Mouse (Mus musculus) bone marrow, adult 2 months (tissue): ENCODE data around the gene Magohb. TPM values are rescaled to one million over a fixed set of nuclear protein-coding genes. Genes with fewer than 3 reads are reported as not detected.
"Not testable (repeated sequence)": the region's sequence is repeated elsewhere in the genome, so short reads cannot be mapped to it uniquely, and the experiment has no call there.

Experiments
- H3K27ac ChIP-seq: fragments of 200-500 bp; 2 replicates; pipeline ENCODE4 v1.5.1; 2012; ENCODE audit warnings: low read depth, mild to moderate bottlenecking, control low read depth, inconsistent platforms, low read length; ENCODE audit not compliant: control insufficient read depth, poor library complexity, insufficient read depth
- H3K4me1 ChIP-seq: fragments of 200-500 bp; 2 replicates; pipeline ENCODE4 v1.6.1; 2011; ENCODE audit warnings: low read length; ENCODE audit not compliant: control insufficient read depth, insufficient read depth
- H3K4me3 ChIP-seq: fragments of 200-500 bp; replicated peaks from 2 replicates; pipeline ENCODE3; 2011; ENCODE audit warnings: mild to moderate bottlenecking, low read depth, low read length, control low read depth; ENCODE audit not compliant: control insufficient read depth
- CTCF ChIP-seq: fragments of 200-500 bp; IDR thresholded peaks from 2 replicates; pipeline ENCODE4 v1.5.1; 2011; ENCODE audit warnings: low read length, control low read depth; ENCODE audit not compliant: control insufficient read depth, insufficient read depth
- POLR2A ChIP-seq: fragments of 200-500 bp; IDR thresholded peaks from 2 replicates; pipeline ENCODE4 v1.6.1; 2011; ENCODE audit warnings: low read depth, mild to moderate bottlenecking, control low read depth, low read length, borderline replicate concordance; ENCODE audit not compliant: control insufficient read depth
- WGBS: fragments of 180-500 bp; shearing (Covaris S2); methylation state at CpG from one replicate; pipeline ENCODE4 v1.1.7; 2018; 5-methylcytosine and 5-hydroxymethylcytosine counted together
- polyA plus RNA-seq: library from polyadenylated mRNA; stranded (reverse); fragments of >200 nt; gene quantifications from 2 replicates; pipeline ENCODE4 v1.2.4, GENCODE M21; 2011; ENCODE audit warnings: low replicate concordance; ENCODE audit not compliant: missing spikeins, insufficient read depth, insufficient read length

The Magohb gene
- polyA plus RNA-seq, 1 experiment: 17.4 TPM

GRCm38 (mm10) chr6:131304776-131305175 lies 11.7 kb upstream of the Magohb start:
- 73% methylated on average over 3 of the region's 3 CpGs for WGBS
- Histone ChIP-seq H3K27ac (no peak overlapping the region), H3K4me3 (no peak overlapping the region), H3K4me1 (no peaks in the 10 kb centered on the region)
- no peak for TF ChIP-seq POLR2A
- TF ChIP-seq CTCF: no peak

GRCm38 (mm10) chr6:131298531-131298930 lies 5.5 kb upstream of the Magohb start:
- no peaks in the 10 kb centered on the region for H3K4me1 ChIP-seq
- TF ChIP-seq POLR2A (no peak), CTCF (no peak)
- no peak overlapping the region for H3K4me3 ChIP-seq
- H3K27ac ChIP-seq: no peak overlapping the region

- Histone ChIP-seq H3K27ac (no peak overlapping the region), H3K4me1 (no peaks in the 10 kb centered on the region), H3K4me3 (no peak overlapping the region)
- 84% methylated on average over 5 of the region's 5 CpGs for whole genome bisulfite sequencing
- no peak for TF ChIP-seq CTCF
Measured at GRCm38 (mm10) chr6:131294435-131295112, 1.5 kb upstream of the Magohb start.

GRCm38 (mm10) chr6:131293916-131294315 lies 872 bp upstream of the Magohb start:
- no peak for TF ChIP-seq CTCF
- no peak for TF ChIP-seq POLR2A
- H3K4me3 ChIP-seq: no peak overlapping the region
- no peak overlapping the region for H3K27ac ChIP-seq
- no peaks in the 10 kb centered on the region for H3K4me1 ChIP-seq
- 36% methylated on average over 5 of the region's 5 CpGs for WGBS

GRCm38 (mm10) chr6:131292276-131292990 lies 611 bp downstream of the Magohb start:
- H3K27ac ChIP-seq: no peak overlapping the region
- H3K4me3 ChIP-seq: peak overlapping the region; percentile 94
- no peaks in the 10 kb centered on the region for H3K4me1 ChIP-seq
- WGBS: 18% methylated on average over 10 of the region's 10 CpGs
- TF ChIP-seq CTCF (no peak), POLR2A (no peak)

GRCm38 (mm10) chr6:131290430-131290829 lies 2.6 kb downstream of the Magohb start:
- no peak overlapping the region for H3K4me3 ChIP-seq
- peak; percentile 74 for TF ChIP-seq CTCF
- TF ChIP-seq POLR2A: no peak
- WGBS: 8% methylated on average over 2 of the region's 2 CpGs
- no peak overlapping the region for H3K27ac ChIP-seq
- H3K4me1 ChIP-seq: no peaks in the 10 kb centered on the region

- H3K27ac ChIP-seq, H3K4me3 ChIP-seq, H3K4me1 ChIP-seq: not testable (repeated sequence)
- 47% methylated on average over 2 of the region's 2 CpGs for WGBS
Measured at GRCm38 (mm10) chr6:131278160-131278559, 14.9 kb downstream of the Magohb start.

GRCm38 (mm10) chr6:131276659-131277058 lies 16.4 kb downstream of the Magohb start:
- TF ChIP-seq CTCF: no peak
- TF ChIP-seq POLR2A: no peak
- WGBS: 51% methylated on average over 4 of the region's 4 CpGs
- no peak overlapping the region for H3K27ac ChIP-seq
- no peak overlapping the region for H3K4me3 ChIP-seq
- peaks cover 3% of the 10 kb centered on the region; the same call in 1 of the 2 replicates for H3K4me1 ChIP-seq
